Mouse (Mus musculus) olfactory bulb, adult 2 months (tissue): Measurements from ENCODE around the gene 2310007B03Rik.

ENCODE experiments used
- CTCF ChIP-seq: fragments of 200-500 bp; IDR thresholded peaks from 2 replicates; pipeline ENCODE4 v1.5.1; 2012; ENCODE audit warnings: low read depth, mild to moderate bottlenecking, low read length, moderate library complexity; ENCODE audit not compliant: insufficient read depth
- POLR2A ChIP-seq: fragments of 200-500 bp; IDR thresholded peaks from 2 replicates; pipeline ENCODE4 v1.6.1; 2012; ENCODE audit warnings: mild to moderate bottlenecking, low read depth, low read length, moderate library complexity; ENCODE audit not compliant: insufficient read depth

- TF ChIP-seq CTCF: no peak
- no peak for TF ChIP-seq POLR2A
These were observed 22.2 kb downstream of the 2310007B03Rik start for GRCm38 (mm10) chr1:93138534-93138933.
